Mouse (Mus musculus) heart, postnatal 36 days (tissue): ENCODE measurements around the gene Mroh2a. TPM values are rescaled to one million over a fixed set of nuclear protein-coding genes. Genes with fewer than 3 reads are reported as not detected.

ENCODE experiments used
- DNase-seq, 2 experiments: peaks; one replicate each; pipeline ENCODE4 v3.0.0; 2021 to 2022
- intact Hi-C: fragments of 180-260 bp; cut with DNase I; formaldehyde crosslinking; loops from one replicate; pipeline ENCODE4 v1.15.1; 2025
- total RNA-seq, 2 experiments: library from RNA; stranded (reverse); gene quantifications; 2 replicates each; pipeline ENCODE4 v1.2.3; 2021

Gene Mroh2a
- total RNA-seq, 2 experiments from 2014 or later, result not detected

DNA sequence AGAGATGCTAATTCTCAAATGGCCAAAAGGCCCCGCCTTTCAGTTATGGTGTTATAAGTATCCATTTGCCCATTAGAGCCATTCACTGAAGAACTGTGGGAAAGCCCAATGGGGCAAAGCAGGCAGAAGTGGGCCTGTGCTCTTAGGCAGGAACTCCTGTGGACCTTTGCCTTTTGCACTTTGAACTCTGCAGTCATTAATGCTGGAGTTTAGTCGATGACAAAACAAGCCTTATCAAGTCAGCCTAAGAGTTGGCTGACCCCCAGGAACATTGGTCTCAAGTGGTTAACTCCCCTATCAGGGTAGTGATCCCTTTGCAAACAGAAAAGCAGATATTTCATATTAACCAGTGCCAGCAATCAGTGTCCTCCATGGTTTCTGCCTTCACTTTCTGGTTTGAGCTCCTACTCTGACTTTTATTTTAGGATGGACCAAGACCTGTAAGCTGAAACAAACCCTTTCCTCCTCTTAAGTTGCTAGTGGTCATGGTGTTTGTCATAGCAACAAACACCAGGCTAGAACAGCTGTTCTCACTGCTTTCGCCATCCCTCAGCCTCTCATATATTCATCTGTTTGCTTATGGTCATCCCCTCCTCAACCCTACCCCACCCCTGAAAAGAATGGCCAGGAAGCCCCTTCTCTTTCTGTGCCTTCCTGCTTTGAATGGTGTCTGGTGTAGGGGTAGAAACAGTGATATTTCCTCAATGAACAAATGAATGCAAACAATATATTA lies 61.4 kb downstream of the Mroh2a start:
- DNase-seq, result peak in 1 of 2 experiments; percentile 13
- intact Hi-C loops, result loop anchor here (10.0 kb wide), 1 partner anchor 283 kb away; the partner anchor contains the start of gene Usp40

GRCm38 (mm10) chr1:88288789-88289127 lies 62.0 kb downstream of the Mroh2a start:
- intact Hi-C loops, result loop anchor here (10.0 kb wide), 1 partner anchor 284 kb away; the partner anchor contains the start of gene Usp40
- DNase-seq, result no peak

GRCm38 (mm10) chr1:88289152-88289551 lies 62.4 kb downstream of the Mroh2a start:
- intact Hi-C loops, result loop anchor here (10.0 kb wide), 1 partner anchor 284 kb away; the partner anchor contains the start of gene Usp40
- DNase-seq, result no peak

- intact Hi-C loops, result loop anchor here (10.0 kb wide), 1 partner anchor 285 kb away; the partner anchor contains the start of gene Usp40
- DNase-seq, result peak; percentile 29 to 65
Observed at GRCm38 (mm10) chr1:88289917-88290316, 63.1 kb downstream of the Mroh2a start.

GRCm38 (mm10) chr1:88290511-88290910 lies 63.7 kb downstream of the Mroh2a start:
- DNase-seq, result no peak
- intact Hi-C loops, result no loop called here

GRCm38 (mm10) chr1:88291409-88292005 lies 64.7 kb downstream of the Mroh2a start:
- DNase-seq, result peak in 1 of 2 experiments; percentile 3
- intact Hi-C loops, result no loop called here

GRCm38 (mm10) chr1:88292057-88292456 lies 65.3 kb downstream of the Mroh2a start:
- intact Hi-C loops, result no loop called here

GRCm38 (mm10) chr1:88294650-88295049 lies 67.9 kb downstream of the Mroh2a start:
- DNase-seq, result no peak
- intact Hi-C loops, result no loop called here

More at GRCm38 (mm10) chr1:88292057-88292456, 65.3 kb downstream of the Mroh2a start:
- no peak for DNase-seq

- DNase-seq, result no peak
- intact Hi-C loops, result no loop called here
Observed at GRCm38 (mm10) chr1:88296171-88296920, 69.6 kb downstream of the Mroh2a start.

- intact Hi-C loops, result no loop called here
Observed at GRCm38 (mm10) chr1:88297480-88298258, 70.9 kb downstream of the Mroh2a start.

GRCm38 (mm10) chr1:88298686-88299528 lies 72.1 kb downstream of the Mroh2a start:
- DNase-seq, result no peak
- intact Hi-C loops, result no loop called here

More at GRCm38 (mm10) chr1:88297480-88298258, 70.9 kb downstream of the Mroh2a start:
- DNase-seq, result no peak

DNA sequence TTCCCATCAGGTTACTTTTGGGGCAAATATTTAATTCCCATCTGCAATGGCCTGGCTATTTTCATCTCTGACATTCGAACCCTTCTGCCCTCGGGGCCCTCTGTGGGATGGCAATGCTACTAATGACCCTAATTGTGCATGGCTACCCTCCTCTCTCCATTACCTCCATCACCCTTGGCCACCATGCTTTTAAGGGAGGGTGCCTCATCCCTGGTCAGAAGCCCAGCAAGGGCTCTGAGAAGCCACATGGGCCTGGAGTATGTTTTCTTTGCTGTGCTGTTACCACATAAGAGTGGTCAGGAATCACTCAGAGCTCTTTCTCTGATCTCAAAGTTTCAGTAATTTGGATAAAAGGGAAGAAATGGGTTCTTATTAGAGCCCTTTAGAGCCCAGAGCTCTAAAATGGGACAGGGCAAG lies 72.8 kb downstream of the Mroh2a start:
- DNase-seq, result no peak

GRCm38 (mm10) chr1:88300301-88301050 lies 73.7 kb downstream of the Mroh2a start:
- intact Hi-C loops, result no loop called here
- no peak for DNase-seq

More for the DNA sequence above, 72.8 kb downstream of the Mroh2a start:
- intact Hi-C loops, result no loop called here

GRCm38 (mm10) chr1:88301121-88302014 lies 74.6 kb downstream of the Mroh2a start:
- DNase-seq, result no peak
- intact Hi-C loops, result no loop called here

GRCm38 (mm10) chr1:88302057-88302740 lies 75.4 kb downstream of the Mroh2a start:
- no peak for DNase-seq
- intact Hi-C loops, result no loop called here

GRCm38 (mm10) chr1:88303762-88304161 lies 77.0 kb downstream of the Mroh2a start:
- intact Hi-C loops, result no loop called here
- DNase-seq, result no peak
